In the genomic region with DNA sequence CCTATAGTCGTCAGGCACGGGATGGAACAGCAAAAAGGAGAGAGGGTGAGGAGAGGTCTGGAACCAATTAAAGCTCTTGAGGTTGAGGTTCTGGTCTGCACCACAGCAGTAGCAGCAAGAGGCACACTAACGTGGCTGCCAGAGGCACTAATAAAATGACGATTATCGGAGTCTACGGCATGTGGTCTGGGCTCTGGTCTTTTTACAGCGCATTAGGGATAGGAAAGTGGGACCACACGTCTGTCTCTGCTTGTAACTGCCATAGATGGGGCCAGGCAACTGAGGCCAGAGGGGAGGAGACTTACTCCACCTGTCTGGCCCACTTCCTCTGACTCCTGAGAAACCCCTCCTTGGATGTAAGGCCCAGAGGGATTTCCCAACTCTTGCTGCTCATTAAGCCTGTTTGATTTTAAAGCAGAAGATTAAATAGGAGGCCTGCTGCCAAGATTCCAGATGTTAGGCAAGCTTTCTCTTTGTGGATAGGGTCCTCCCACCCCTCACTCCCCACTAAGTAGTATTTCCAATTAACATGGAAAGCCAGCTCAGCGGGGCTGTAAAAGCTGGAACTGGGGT, we compare ENCODE assay signal across 14 mouse cellular contexts.
A peak's percentile ranks its signal among the peaks of the same experiment; 100 is the strongest.
DNase-seq lines count a peak whose midpoint lies in the region; TF ChIP-seq lines count a peak whose summit lies in the region.
"Had no signal": no experiment of that assay in that cellular context is flagged by ENCODE, and none has a peak within 500 bp of the region (broad histone marks: within the 10 kb centered on the region; RNA-seq: fewer than 3 reads in every experiment).

No protein-coding gene starts in this region.

- DNase-seq in kidney, postnatal 10 days: peak; percentile 49
- no peak for DNase-seq in kidney, adult 8-10 months
- DNase-seq in MN1 (ENCODE audit: low spot score): peak; percentile 14
- peak; percentile 75 for DNase-seq in brain, embryonic 14.5 days (ENCODE audit: low read depth)
- DNase-seq in limb, embryonic 10.5 days (ENCODE audit: low spot score): peak; percentile 68
- DNase-seq in right cerebral cortex, postnatal 4 days: no peak
- no peak for DNase-seq in left cerebral cortex, adult 11 months (ENCODE audit: low spot score)
- DNase-seq: adrenal gland, adult 8-10 months; spleen, adult 18-20 months had no signal

- 29% methylated on average over 9 of the region's 9 CpGs for WGBS in limb, embryonic 10.5 days

- H3K27me3 ChIP-seq in limb, embryonic 10.5 days (ENCODE audit: low read depth, poor library complexity, severe bottlenecking): no peaks in the 10 kb centered on the region
- H3K27me3 ChIP-seq: hindbrain, embryonic 15.5 days had no signal

- H3K4me3 ChIP-seq in limb, embryonic 10.5 days: no peak overlapping the region
- H3K4me3 ChIP-seq: hindbrain, embryonic 15.5 days; megakaryocyte, embryonic 14.5 days; myocyte had no signal

- no peak for TF ChIP-seq CTCF in brain, embryonic 14.5 days (IDR thresholded peaks at IDR 0.05; ENCODE audit: borderline replicate concordance, extremely low read depth, insufficient read depth, insufficient read length)

- no peaks in the 10 kb centered on the region for H3K9me3 ChIP-seq in limb, embryonic 10.5 days (replicated peaks)
- H3K9me3 ChIP-seq: hindbrain, embryonic 15.5 days; megakaryocyte, embryonic 14.5 days had no signal

- no peaks in the 10 kb centered on the region for H3K36me3 ChIP-seq in limb, embryonic 10.5 days
- H3K36me3 ChIP-seq: hindbrain, embryonic 15.5 days had no signal

- TF ChIP-seq POLR2A in brain, embryonic 14.5 days (IDR thresholded peaks at IDR 0.05; ENCODE audit: borderline replicate concordance, extremely low read depth, insufficient read depth, insufficient read length, poor library complexity, severe bottlenecking): no peak

- peak overlapping the region; percentile 81 for H3K27ac ChIP-seq in limb, embryonic 10.5 days
- H3K27ac ChIP-seq: hindbrain, embryonic 15.5 days; liver, embryonic 14.5 days; stomach, postnatal 0 days had no signal

- H3K4me1 ChIP-seq in limb, embryonic 10.5 days: peaks cover 78% of the 10 kb centered on the region

Comparison
In these comparisons a context has a peak if more than half of its experiments do, and no peak if none do; other contexts are left out.
1. DNase-seq: peak in kidney, postnatal 10 days (single experiment), MN1 (single experiment), brain, embryonic 14.5 days (single experiment) and limb, embryonic 10.5 days (single experiment); none in kidney, adult 8-10 months (0 of 2), right cerebral cortex, postnatal 4 days (single experiment) and left cerebral cortex, adult 11 months (single experiment).